Comparison of ENCODE assay signal across 18 mouse cellular contexts in genomic region chr5:112496753-112497369, GRCm38 (mm10). TPM values are rescaled to one million over a fixed set of nuclear protein-coding genes. Genes with fewer than 3 reads are reported as not detected.
A peak's percentile ranks its signal among the peaks of the same experiment; 100 is the strongest.
DNase-seq lines count a peak whose midpoint lies in the region; TF ChIP-seq lines count a peak whose summit lies in the region.
"Had no signal": no experiment of that assay in that cellular context is flagged by ENCODE, and none has a peak within 500 bp of the region (broad histone marks: within the 10 kb centered on the region; RNA-seq: fewer than 3 reads in every experiment).

No protein-coding gene starts in this region.

- DNase-seq in cerebellum, adult 11 months: peak; percentile 44
- no peak for DNase-seq in cerebellum, postnatal 4 days (ENCODE audit: low spot score in 2 of 2)
- no peak for DNase-seq in layer of hippocampus, adult 2 months (ENCODE audit: low spot score in 2 of 2)
- DNase-seq in layer of hippocampus, postnatal 14 days (ENCODE audit: low spot score in 2 of 2): no peak
- peak; percentile 80 for DNase-seq in brain, adult 2 months (ENCODE audit: low read depth, low spot score)
- DNase-seq in cerebellum, adult 9-11 months: peak; percentile 68
- DNase-seq in urinary bladder, postnatal 25 days (ENCODE audit: low spot score): no peak
- DNase-seq in kidney, adult 11 months: no peak
- DNase-seq: gastrocnemius, postnatal 36 days; kidney, adult 8-10 months; kidney, postnatal 25 days; lung, adult 2 months; lung, postnatal 36 days; thymus, adult 2 months had no signal

- no peak for TF ChIP-seq CTCF in layer of hippocampus, adult 2 months (conservative IDR thresholded peaks at IDR 0.05)

- H3K27ac ChIP-seq in layer of hippocampus, adult 2 months: peak overlapping the region; percentile 40; the same call in 1 of the 2 replicates
- H3K27ac ChIP-seq: left cerebral cortex, adult 2 months; liver, embryonic 12.5 days had no signal

- no peak overlapping the region for H3K4me3 ChIP-seq in layer of hippocampus, adult 2 months
- H3K4me3 ChIP-seq: left cerebral cortex, adult 2 months; liver, embryonic 12.5 days had no signal

RNA-seq across cellular contexts. Expression of gene Gm6588, which starts 47.6 kb away (rescaled TPM):
- not detected for total RNA-seq in layer of hippocampus, adult 2 months (2021)
- total RNA-seq in layer of hippocampus, postnatal 14 days (2021): not detected
- total RNA-seq: gastrocnemius, postnatal 36 days; hematopoietic stem cell, adult 5-6 weeks; left cerebral cortex, adult 2 months; megakaryocyte-erythroid progenitor cell, adult 5-6 weeks had no signal

Comparison
In these comparisons a context has a peak if more than half of its experiments do, and no peak if none do; other contexts are left out.
1. DNase-seq: peak in cerebellum, adult 11 months (single experiment), brain, adult 2 months (single experiment) and cerebellum, adult 9-11 months (single experiment); none in cerebellum, postnatal 4 days (0 of 2), layer of hippocampus, adult 2 months (0 of 2), layer of hippocampus, postnatal 14 days (0 of 2), urinary bladder, postnatal 25 days (single experiment) and kidney, adult 11 months (single experiment).